Mouse (Mus musculus) midbrain, embryonic 13.5 days (tissue): ENCODE results near the gene Prkcz. TPM values are rescaled to one million over a fixed set of nuclear protein-coding genes. Genes with fewer than 3 reads are reported as not detected.

Source experiments
- ATAC-seq: fragments of 200-750 bp; cut with Nextera tagmentation; 2 replicates; pipeline ENCODE4 v1.8.0; 2017; ENCODE audit warnings: mild to moderate bottlenecking, moderate TSS enrichment, moderate library complexity
- H3K27ac ChIP-seq: fragments of 300-500 bp; sonication (generic); 2 replicates; pipeline ENCODE4 v1.5.1; 2015; ENCODE audit warnings: inconsistent platforms, mild to moderate bottlenecking, moderate library complexity
- H3K27me3 ChIP-seq: fragments of 300-500 bp; sonication (generic); 2 replicates; pipeline ENCODE4 v1.6.1; 2015; ENCODE audit warnings: mild to moderate bottlenecking, inconsistent platforms
- H3K36me3 ChIP-seq: fragments of 300-500 bp; sonication (generic); 2 replicates; pipeline ENCODE4 v1.6.1; 2015; ENCODE audit warnings: mild to moderate bottlenecking, inconsistent platforms
- H3K4me1 ChIP-seq: fragments of 300-500 bp; sonication (generic); replicated peaks from 2 replicates; pipeline ENCODE4 v1.6.1; 2015; ENCODE audit warnings: inconsistent platforms
- H3K4me2 ChIP-seq: fragments of 300-500 bp; sonication (generic); replicated peaks from 2 replicates; pipeline ENCODE4 v1.6.1; 2015; ENCODE audit warnings: moderate library complexity, mild to moderate bottlenecking, inconsistent platforms
- H3K4me3 ChIP-seq: fragments of 300-500 bp; sonication (generic); replicated peaks from 2 replicates; pipeline ENCODE4 v1.5.1; 2015; ENCODE audit warnings: mild to moderate bottlenecking, inconsistent platforms
- H3K9ac ChIP-seq: fragments of 300-500 bp; sonication (generic); replicated peaks from 2 replicates; pipeline ENCODE4 v1.6.1; 2015; ENCODE audit warnings: mild to moderate bottlenecking, inconsistent platforms
- H3K9me3 ChIP-seq: fragments of 300-500 bp; sonication (generic); 2 replicates; pipeline ENCODE4 v1.6.1; 2016; ENCODE audit warnings: mild to moderate bottlenecking, inconsistent platforms
- WGBS: fragments of 180-500 bp; shearing (Covaris S2); methylation state at CpG from one replicate; pipeline ENCODE4 v1.1.7; 2015; 5-methylcytosine and 5-hydroxymethylcytosine counted together
- polyA plus RNA-seq: library from polyadenylated mRNA; unstranded; fragments of >200 nt; fragmentation: Nextera tagmentation; extraction: Ambion mirVana; gene quantifications from 2 replicates; pipeline ENCODE4 v1.2.1, GENCODE M21; 2015

Prkcz gene
- polyA plus RNA-seq, 1 experiment from 2014 or later = 56.7 TPM

DNA sequence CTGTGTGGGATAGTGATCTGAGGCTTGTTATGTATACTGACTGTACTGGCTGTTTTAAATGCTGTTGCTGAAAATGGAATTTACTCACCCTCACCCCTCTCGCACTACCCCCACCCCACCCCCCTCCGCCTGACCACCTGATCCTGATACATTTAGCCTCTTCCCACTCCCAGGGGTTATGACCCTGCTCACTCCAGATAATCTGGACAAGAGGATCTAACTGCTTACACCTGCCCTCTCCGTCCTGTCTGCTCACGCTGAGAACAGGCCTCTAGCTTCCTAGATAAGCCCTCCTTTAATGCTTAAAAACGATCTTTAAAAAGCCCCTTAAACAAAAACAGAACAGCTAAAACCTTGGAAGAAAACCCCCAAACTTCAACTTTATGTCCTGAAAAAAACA lies 35.4 kb downstream of the Prkcz start:
- Histone ChIP-seq H3K27me3 (no peaks in the 10 kb centered on the region), H3K9ac (no peak overlapping the region), H3K27ac (no peak overlapping the region), H3K4me1 (peaks cover 19% of the 10 kb centered on the region), H3K4me3 (no peak overlapping the region), H3K9me3 (no peaks in the 10 kb centered on the region), H3K36me3 (no peaks in the 10 kb centered on the region), H3K4me2 (no peak overlapping the region)
- 46% methylated on average over 5 of the region's 5 CpGs for WGBS
- no peak for ATAC-seq

DNA sequence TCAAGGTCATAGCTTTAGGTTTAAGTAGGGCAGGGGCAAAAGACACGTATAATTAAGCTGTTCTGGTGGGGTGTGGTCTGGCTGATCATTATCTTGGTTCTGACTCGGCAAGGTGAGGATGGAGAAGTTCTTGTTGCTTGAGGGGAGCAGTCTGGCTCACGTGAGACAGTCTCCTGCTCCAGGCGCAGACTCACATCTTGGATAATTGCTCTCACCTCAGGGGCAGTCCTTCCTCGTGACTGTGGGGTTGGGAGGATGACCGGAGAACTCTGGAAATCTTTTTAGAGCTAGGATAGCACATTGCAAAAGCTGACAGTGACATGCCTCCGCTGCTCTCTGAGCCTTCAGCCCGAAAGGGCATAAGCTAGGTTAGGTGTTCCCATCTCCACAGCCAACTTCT lies 36.6 kb downstream of the Prkcz start:
- WGBS = 79% methylated on average over 8 of the region's 8 CpGs
- no peak overlapping the region for H3K4me2 ChIP-seq
- no peaks in the 10 kb centered on the region for H3K36me3 ChIP-seq
- H3K9me3 ChIP-seq = no peaks in the 10 kb centered on the region
- no peak for ATAC-seq
- no peak overlapping the region for H3K27ac ChIP-seq
- no peaks in the 10 kb centered on the region for H3K27me3 ChIP-seq
- H3K4me1 ChIP-seq = peaks cover 23% of the 10 kb centered on the region
- H3K4me3 ChIP-seq = no peak overlapping the region
- no peak overlapping the region for H3K9ac ChIP-seq

DNA sequence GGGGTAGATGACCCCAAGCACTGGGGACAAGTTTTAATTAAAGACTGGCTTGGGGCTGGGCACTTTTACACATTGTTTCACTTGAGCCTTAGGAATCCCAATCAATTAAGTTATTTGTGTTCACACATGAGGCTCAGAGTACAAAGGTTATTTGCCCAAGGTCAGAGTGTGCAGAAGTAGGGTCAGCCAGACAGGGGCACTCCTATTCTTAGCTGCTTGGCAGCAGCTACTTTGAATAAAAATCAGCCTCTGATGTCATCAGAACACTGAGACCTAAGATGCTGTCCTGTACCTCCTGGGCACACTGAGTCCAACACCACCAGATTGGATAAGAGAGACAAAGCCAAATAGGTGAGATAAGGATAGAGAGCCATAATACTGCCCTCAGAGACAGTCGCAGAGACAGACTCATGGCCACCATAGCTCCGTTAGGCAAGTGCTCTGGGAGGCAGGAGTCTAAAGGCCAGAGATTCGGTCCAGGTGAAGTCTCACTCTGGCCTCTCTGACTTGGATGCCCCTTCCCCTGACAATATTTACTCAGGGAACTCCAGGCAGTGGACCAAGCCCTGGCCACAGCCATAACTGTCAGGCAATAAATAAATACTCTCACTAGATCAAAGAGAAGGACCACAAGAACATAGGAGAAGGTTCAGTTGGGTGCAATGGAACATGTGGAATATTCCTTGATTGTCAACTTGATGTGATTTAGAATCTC lies 37.9 kb downstream of the Prkcz start:
- no peak overlapping the region for H3K4me3 ChIP-seq
- no peak overlapping the region for H3K9ac ChIP-seq
- peaks cover 23% of the 10 kb centered on the region for H3K4me1 ChIP-seq
- H3K36me3 ChIP-seq = no peaks in the 10 kb centered on the region
- no peak overlapping the region for H3K27ac ChIP-seq
- no peak for ATAC-seq
- H3K9me3 ChIP-seq = no peaks in the 10 kb centered on the region
- H3K4me2 ChIP-seq = no peak overlapping the region
- WGBS = 75% methylated on average over 3 of the region's 3 CpGs
- H3K27me3 ChIP-seq = no peaks in the 10 kb centered on the region

DNA sequence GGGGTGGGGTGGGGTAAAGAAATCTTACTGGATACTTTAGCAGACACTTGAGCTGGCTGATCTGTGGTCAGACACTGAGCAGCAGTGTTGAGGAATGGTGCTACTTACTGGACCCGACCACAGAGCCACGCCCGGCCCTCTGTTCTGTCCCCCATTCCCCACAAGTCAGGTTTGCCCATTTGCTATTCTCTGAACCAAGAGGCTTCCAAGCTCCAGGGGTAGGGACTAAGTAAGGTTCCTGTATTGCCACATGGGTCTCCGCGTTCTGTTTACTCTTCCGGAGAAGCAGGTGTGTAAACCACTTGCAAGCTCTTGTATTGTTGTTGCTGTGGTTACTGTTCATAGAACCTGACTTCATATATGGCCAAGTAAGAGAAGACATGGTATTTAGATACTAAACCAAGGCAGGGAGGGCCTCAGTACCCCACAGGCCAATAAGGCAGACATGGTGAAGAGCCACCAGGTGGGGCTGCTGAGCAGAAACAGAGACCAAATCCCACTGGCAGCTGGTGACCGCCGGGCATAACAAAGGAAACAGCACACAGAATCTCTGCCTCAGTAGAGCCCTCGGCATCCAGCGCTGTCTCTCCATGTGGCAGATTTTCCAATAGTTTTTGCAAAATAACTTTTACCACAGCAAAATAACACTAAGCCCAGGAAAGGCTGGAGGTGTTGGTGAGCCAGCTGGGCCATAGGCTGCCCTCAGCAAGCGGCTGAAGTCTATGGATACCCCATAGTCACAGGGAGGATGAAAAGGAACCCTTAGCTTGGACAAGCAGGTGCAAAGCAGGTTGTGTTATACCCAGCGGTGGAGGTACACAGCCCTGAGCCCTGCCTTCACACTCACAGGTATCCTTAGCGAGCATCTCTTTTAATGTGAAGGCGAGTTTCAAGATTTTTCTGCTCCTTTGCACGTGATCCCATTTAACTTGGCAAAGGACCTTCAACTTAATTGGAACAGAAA lies 40.6 kb downstream of the Prkcz start:
- no peak overlapping the region for H3K4me3 ChIP-seq
- H3K36me3 ChIP-seq = no peaks in the 10 kb centered on the region
- no peaks in the 10 kb centered on the region for H3K9me3 ChIP-seq
- peak overlapping the region; percentile 84 for H3K27ac ChIP-seq
- H3K27me3 ChIP-seq = no peaks in the 10 kb centered on the region
- 56% methylated on average over 15 of the region's 15 CpGs for WGBS
- H3K9ac ChIP-seq = peak overlapping the region; percentile 48
- peak; percentile 83 for ATAC-seq
- peaks cover 13% of the 10 kb centered on the region for H3K4me1 ChIP-seq
- peak overlapping the region; percentile 33 for H3K4me2 ChIP-seq

DNA sequence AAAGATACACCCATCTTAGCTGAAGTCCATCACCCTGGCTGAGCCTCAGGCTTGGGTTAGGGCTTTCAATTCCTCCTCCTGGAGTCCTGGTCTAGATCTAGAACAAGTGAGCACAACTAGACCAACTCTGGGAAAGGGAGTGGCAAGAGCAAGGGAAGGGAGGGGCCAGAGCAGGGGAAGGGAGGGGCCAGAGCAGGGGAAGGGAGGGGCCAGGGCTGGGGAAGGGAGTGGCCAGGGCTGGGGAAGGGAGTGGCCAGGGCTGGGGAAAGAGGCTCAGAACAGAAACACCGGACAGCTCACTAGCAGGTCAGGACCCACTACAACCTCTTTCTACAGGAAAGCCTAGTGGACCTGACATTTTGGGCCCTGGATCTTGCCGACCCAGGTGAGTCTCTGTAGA lies 42.9 kb downstream of the Prkcz start:
- no peak overlapping the region for H3K4me2 ChIP-seq
- no peak overlapping the region for H3K4me3 ChIP-seq
- no peaks in the 10 kb centered on the region for H3K36me3 ChIP-seq
- no peaks in the 10 kb centered on the region for H3K9me3 ChIP-seq
- WGBS = 35% methylated on average over 2 of the region's 2 CpGs
- H3K27me3 ChIP-seq = no peaks in the 10 kb centered on the region
- H3K9ac ChIP-seq = no peak overlapping the region
- H3K27ac ChIP-seq = no peak overlapping the region
- H3K4me1 ChIP-seq = peaks cover 12% of the 10 kb centered on the region
- no peak for ATAC-seq

DNA sequence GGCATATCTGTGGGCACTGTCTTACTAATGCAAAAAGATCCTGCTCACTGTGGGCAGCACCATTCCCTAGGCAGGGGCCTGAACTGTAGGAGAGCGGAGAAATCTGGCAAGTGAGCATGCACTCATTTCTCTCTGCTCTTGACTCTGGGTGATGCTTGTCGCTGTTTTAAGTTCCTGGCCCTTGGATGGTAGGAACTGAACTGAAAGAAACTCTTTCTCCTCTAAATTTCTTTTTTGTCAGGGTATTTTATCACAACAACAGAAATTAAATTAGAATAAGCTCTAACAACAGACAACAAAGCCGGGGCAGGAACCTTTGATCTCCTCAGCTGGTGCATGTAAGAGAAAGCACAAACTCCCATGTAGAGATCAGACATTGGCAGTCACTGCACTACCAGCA lies 46.1 kb downstream of the Prkcz start:
- H3K27me3 ChIP-seq = no peaks in the 10 kb centered on the region
- no peak overlapping the region for H3K9ac ChIP-seq
- no peaks in the 10 kb centered on the region for H3K4me1 ChIP-seq
- no peak overlapping the region for H3K4me3 ChIP-seq
- no peaks in the 10 kb centered on the region for H3K9me3 ChIP-seq
- no peak for ATAC-seq
- 89% methylated on average over 3 of the region's 3 CpGs for WGBS
- no peak overlapping the region for H3K4me2 ChIP-seq
- H3K36me3 ChIP-seq = no peaks in the 10 kb centered on the region
- H3K27ac ChIP-seq = no peak overlapping the region

DNA sequence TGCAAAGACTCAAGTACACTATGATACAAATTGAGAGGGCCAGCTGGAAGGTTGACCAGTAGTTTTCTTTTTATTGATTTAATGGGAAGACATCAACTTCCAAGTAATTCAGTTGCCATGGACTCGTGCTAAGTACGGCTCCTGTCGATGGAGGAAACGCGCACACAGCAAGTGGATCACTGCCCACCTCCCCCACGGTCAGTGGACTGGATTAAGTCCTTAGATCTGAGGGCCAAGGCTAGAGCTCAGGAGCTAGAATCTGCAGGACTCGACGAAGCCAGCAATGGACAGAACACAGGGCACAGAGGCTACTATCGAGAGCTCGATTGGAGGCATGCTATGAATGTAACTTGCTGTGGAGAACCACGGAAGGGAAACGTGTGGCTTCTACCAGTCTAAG lies 52.5 kb downstream of the Prkcz start:
- Histone ChIP-seq H3K4me3 (no peak overlapping the region), H3K4me1 (peaks cover 45% of the 10 kb centered on the region), H3K4me2 (no peak overlapping the region), H3K36me3 (no peaks in the 10 kb centered on the region), H3K27ac (no peak overlapping the region), H3K9ac (peak overlapping the region; percentile 26; the same call in 1 of the 2 replicates), H3K27me3 (no peaks in the 10 kb centered on the region), H3K9me3 (no peaks in the 10 kb centered on the region)
- WGBS = 82% methylated on average over 12 of the region's 12 CpGs
- ATAC-seq = no peak

DNA sequence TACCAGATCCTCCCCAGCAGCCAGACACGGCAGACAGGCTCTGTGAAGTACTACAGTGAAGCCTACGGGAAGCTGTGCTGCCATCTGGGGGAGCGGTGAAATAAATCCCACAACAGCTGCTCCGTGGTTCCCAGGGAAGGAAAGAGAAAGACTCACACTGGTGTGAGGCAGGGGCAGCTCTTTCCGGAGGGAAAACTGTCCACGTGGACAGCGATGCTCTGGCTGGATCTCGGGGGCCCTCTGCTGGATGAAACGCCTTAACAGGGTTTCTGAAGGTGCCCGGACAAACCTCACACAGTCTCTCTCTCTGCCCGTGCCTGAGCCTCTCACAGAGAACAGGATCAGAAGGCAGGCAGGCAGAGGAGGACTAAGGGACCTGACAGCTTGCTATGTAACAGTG lies 53.1 kb downstream of the Prkcz start:
- Histone ChIP-seq H3K27me3 (no peaks in the 10 kb centered on the region), H3K4me3 (no peak overlapping the region), H3K4me2 (peak overlapping the region; percentile 43), H3K36me3 (no peaks in the 10 kb centered on the region), H3K27ac (peak overlapping the region; percentile 75), H3K9me3 (no peaks in the 10 kb centered on the region), H3K4me1 (peaks cover 45% of the 10 kb centered on the region), H3K9ac (peak overlapping the region; percentile 52; the same call in 1 of the 2 replicates)
- peak; percentile 85 for ATAC-seq
- under 1% methylated on average over 11 of the region's 11 CpGs for WGBS

DNA sequence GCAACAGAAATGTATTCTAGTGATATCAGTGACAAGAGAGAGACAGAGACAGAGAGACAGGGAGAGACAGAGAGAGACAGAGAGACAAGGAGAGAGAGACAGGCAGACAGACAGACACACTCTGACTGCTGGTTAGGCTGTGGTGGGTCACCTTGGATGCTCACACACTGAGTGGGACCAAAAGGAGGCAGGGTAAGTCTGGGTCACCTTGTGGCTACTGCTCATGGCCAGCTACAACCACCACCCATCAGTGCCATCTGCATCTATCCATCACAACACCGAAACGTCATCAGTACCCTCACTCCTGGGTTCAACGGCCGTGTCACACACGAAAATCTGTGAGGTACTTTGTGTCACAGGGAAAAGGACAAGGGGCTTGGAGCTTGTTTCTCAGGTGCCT lies 53.6 kb downstream of the Prkcz start:
- peaks cover 45% of the 10 kb centered on the region for H3K4me1 ChIP-seq
- H3K4me3 ChIP-seq = no peak overlapping the region
- ATAC-seq = peak; percentile 44

DNA sequence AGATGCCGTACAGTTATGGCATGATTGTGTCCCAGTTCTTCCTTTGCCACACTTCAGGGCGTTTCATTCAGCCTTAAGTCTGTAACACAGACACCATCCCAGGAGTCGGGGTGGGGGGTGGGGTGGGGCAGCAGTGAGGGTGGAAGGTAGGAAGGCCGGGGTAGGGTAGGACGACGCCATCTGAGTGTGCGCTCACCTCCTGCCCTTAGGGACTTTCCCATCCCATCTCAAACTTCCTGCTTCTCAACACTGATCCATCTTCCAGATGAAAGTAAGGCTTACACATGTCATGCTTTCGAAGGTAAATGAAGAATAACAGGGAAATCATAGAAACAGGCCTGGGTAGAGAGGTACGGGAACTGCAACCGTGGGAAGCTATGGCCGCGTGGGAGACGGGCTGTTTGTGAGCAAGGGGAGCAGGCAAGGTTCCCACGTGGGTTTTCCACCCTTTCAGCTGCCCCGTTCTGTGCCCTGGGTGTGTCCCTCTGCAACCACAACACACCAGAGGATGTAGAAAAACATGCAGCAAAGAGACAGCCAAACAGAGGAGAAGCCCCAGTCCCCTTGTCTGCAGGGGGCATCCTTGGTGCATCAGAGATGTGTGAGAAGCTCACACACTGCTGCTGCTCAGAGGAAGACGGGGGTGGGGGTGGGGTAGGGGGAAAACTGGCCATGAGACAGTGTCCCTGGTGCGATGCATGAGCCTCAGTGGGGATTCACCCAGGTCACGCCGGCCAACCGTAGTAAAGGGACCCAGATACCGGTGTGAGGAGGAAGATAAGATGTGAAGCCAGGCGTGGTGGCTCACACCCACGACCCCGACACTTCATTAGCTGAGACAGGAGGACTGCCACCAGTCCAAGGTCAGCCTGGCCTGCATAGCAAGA lies 54.6 kb downstream of the Prkcz start:
- H3K36me3 ChIP-seq = no peaks in the 10 kb centered on the region
- H3K27me3 ChIP-seq = no peaks in the 10 kb centered on the region
- peaks cover 52% of the 10 kb centered on the region for H3K4me1 ChIP-seq
- peak overlapping the region; percentile 79; the same call in 1 of the 2 replicates for H3K27ac ChIP-seq
- no peak overlapping the region for H3K4me2 ChIP-seq
- no peak for ATAC-seq
- H3K9me3 ChIP-seq = no peaks in the 10 kb centered on the region
- WGBS = 72% methylated on average over 24 of the region's 24 CpGs
- no peak overlapping the region for H3K4me3 ChIP-seq
- H3K9ac ChIP-seq = peak overlapping the region; percentile 48

More for the DNA sequence above, 53.6 kb downstream of the Prkcz start:
- H3K36me3 ChIP-seq = no peaks in the 10 kb centered on the region
- H3K9me3 ChIP-seq = no peaks in the 10 kb centered on the region
- no peaks in the 10 kb centered on the region for H3K27me3 ChIP-seq
- 89% methylated on average over 5 of the region's 5 CpGs for WGBS
- H3K27ac ChIP-seq = peak overlapping the region; percentile 75
- H3K4me2 ChIP-seq = peak overlapping the region; percentile 43
- peak overlapping the region; percentile 52; the same call in 1 of the 2 replicates for H3K9ac ChIP-seq

DNA sequence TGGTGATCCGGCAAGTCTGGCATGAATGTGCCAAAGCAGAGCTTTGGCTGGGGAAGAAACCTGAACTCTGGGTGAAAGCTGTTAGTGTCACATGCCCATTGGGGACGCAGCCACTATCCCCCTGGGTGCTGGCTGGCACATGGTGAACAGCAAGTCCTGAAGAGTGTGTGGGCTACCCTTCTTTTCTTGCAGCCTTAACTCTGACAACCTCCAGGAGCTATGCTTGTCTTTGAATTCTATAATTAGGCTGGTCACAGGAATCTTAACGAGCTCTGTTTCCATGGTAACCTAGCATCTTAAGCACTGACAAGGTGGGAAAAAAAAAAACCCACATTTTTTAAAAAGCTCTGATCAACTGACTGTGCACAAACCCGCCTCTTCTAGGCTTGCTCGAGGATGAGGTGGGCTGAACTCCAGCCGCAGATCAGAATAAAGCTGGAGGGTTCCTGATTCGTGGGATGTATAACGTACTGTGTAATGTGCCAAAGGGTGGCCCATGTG lies 55.6 kb downstream of the Prkcz start:
- Histone ChIP-seq H3K4me2 (0 out of 2 replicates have a peak overlapping the region, but pooled peaks have one; percentile 11), H3K4me1 (peaks cover 55% of the 10 kb centered on the region), H3K27me3 (no peaks in the 10 kb centered on the region), H3K27ac (peak overlapping the region; percentile 79), H3K9me3 (no peaks in the 10 kb centered on the region), H3K4me3 (no peak overlapping the region), H3K9ac (0 out of 2 replicates have a peak overlapping the region, but pooled peaks have one; percentile 39), H3K36me3 (no peaks in the 10 kb centered on the region)
- ATAC-seq = 0 out of 2 replicates have a peak, but pooled peaks have one; percentile 25
- 30% methylated on average over 8 of the region's 8 CpGs for WGBS
